Mouse (Mus musculus) ES-Bruce4 (cell line): ENCODE measurements at regions not wholly inside any gene's neighbourhood (a gene's known extent, or its start where the extent isn't known, plus 50 kb on each side); places are given as distances from the start of the nearest gene placed in this dataset.

Experiments used
- EP300 ChIP-seq: IDR thresholded peaks from 2 replicates; pipeline ENCODE4 v1.6.1; 2011; ENCODE audit warnings: low read depth, low read length; ENCODE audit not compliant: insufficient read depth
- POLR2A ChIP-seq: IDR thresholded peaks from one replicate; pipeline ENCODE4 v1.8.1; 2011; ENCODE audit warnings: low read length; ENCODE audit not compliant: insufficient read depth

- TF ChIP-seq POLR2A (no peak), EP300 (no peak)
Measured at GRCm38 (mm10) chr2:117010001-117010400, 111.2 kb upstream of the Spred1 start.
